Mouse (Mus musculus) layer of hippocampus, adult 2 months (tissue): ENCODE results near the gene Adpgk. TPM values are rescaled to one million over a fixed set of nuclear protein-coding genes. Genes with fewer than 3 reads are reported as not detected.
"Not testable (repeated sequence)": the region's sequence is repeated elsewhere in the genome, so short reads cannot be mapped to it uniquely, and the experiment has no call there.

ENCODE experiments used
- DNase-seq, 2 experiments: peaks; one replicate each; pipeline ENCODE4 v3.0.0; 2022; ENCODE audit warnings: low spot score in 2 of 2
- H3K27ac ChIP-seq: fragments of 200-600 bp; 2 replicates; pipeline ENCODE4 v1.8.1; 2022
- H3K4me3 ChIP-seq: fragments of 200-600 bp; 2 replicates; pipeline ENCODE4 v1.8.1; 2022; ENCODE audit warnings: mild to moderate bottlenecking
- CTCF ChIP-seq: fragments of 200-600 bp; conservative IDR thresholded peaks from 2 replicates; pipeline ENCODE4 v1.8.1; 2022; ENCODE audit warnings: antibody characterized with exemption, mild to moderate bottlenecking, moderate library complexity
- total RNA-seq, 2 experiments: library from RNA; stranded (reverse); gene quantifications; 2 replicates each; pipeline ENCODE4 v1.2.3; 2021

Adpgk gene
- total RNA-seq, 2 experiments from 2014 or later, result 16.2 to 16.8 TPM

DNA sequence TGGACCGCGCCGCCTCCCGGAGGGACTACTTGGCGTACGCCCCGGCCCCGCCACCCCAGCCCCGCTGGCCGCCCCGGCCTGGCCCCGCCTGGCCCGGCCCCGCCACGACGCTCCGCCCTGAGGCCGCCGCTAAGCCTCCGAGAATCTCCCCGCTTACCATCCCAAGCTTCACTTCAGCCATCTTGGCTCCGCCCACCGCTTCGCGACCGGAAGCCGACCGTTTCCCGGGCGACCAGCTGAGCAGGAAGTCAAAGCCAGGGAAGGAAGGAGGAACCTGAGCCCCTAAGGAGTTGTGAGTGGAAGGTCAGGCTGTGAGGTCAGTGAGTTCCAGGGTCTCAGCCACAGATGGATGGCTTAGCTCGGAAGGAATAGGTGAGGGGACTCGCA, 61.9 kb downstream of the Adpgk start, which contains the start of gene Bbs4:
Gene Bbs4 (minus strand): TSS at position 256 of the 387 bp plus-strand sequence.
- no peak for TF ChIP-seq CTCF
- peak within 1 kb of the TSS; percentile 62 for H3K4me3 ChIP-seq
- DNase-seq, result peak; percentile 88
- H3K27ac ChIP-seq, result peak within 1 kb of the TSS; percentile 72

DNA sequence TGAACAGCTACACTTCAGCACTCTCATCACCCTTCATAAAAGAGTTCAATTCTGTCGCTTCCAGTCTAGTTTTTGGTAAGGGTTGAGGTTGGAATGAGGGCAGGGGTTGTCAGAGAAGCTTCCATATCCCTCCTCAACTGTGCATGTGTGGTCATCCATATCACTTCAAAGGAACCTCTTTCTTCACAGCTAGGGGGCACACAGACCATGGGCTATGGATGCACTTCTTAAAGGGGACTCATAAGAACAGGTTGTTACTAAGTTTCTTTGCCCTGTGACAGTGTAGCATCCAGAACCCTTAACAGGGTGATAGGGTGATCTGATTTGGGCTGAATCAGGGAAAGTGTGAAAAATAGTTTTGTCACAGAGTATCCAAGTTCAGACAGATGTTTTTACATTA, 66.7 kb downstream of the Adpgk start:
- DNase-seq, H3K4me3 ChIP-seq, H3K27ac ChIP-seq: not testable (repeated sequence)
- TF ChIP-seq CTCF, result peak; percentile 23

DNA sequence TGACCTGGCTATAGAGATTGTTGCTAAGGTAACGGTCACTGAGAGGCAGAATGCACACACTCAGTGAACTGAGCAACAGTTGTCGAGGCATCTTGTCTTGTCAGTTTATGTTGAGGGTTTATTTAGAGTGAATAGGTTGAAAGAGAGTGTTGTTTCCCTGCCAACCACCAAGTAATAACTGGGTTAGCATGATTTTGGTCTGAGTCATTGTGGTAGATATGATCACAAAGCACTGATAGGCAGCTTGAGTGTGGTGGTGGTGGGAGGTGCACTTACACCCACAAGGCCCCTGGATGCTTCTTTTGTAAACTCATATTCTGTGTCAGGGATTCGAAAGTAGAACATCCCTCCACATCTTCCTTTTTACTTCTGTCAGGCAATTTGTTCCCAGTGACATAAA, 69.1 kb downstream of the Adpgk start:
- not testable (repeated sequence) for H3K4me3 ChIP-seq, H3K27ac ChIP-seq, DNase-seq

DNA sequence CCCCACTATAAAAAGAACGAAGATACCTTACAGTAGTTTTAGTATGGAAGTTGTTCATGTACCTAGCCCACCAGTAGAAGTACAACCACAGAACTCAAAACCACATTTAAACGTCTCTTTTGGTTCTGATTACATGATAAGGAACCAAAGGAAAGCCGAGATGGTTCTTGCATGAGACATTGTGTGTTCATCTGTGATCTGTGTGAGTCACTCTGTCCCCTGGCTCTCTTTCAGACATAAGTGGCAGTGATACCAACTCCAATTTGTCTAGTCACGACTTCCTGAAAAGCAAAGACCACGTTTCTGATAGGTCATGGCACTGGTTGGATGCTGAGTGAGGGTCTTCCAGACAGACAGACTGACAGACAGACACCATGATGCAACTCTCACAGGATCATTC, 77.9 kb downstream of the Adpgk start:
- DNase-seq, result no peak
- no peak overlapping the region for H3K27ac ChIP-seq
- TF ChIP-seq CTCF, result no peak
- H3K4me3 ChIP-seq, result no peak overlapping the region

DNA sequence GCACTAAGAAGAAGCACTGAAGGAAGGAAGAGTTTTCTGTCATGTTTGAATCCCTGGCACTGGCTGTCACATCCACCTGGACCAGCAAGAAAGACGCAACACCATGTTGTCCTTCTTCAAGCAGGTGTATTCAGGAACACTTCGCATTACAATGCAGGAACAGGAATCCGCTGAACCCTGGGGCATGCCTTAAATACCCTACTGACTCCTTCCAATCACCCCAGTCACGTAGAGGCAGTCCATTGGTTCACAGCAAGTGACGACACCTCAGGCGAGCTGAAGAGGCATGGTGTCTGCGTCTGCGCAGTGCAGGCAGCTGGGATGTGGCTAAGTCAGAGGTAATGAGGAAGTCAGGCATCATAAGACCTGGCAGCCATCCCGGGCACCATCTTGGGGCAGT, 78.3 kb downstream of the Adpgk start:
- H3K27ac ChIP-seq, result no peak overlapping the region
- DNase-seq, result no peak
- no peak for TF ChIP-seq CTCF
- no peak overlapping the region for H3K4me3 ChIP-seq

Other genes with a start within 250 kb of the Adpgk start
- gene Bbs4, start 62.0 kb downstream of the Adpgk start, total RNA-seq, result 10 to 100 TPM; 38.8 to 42.2 TPM
- 100 to 1,000 TPM; 106 TPM for gene Arih1, start 195.1 kb downstream of the Adpgk start, total RNA-seq
- 10 to 100 TPM; 47.8 to 51.0 TPM for gene Hexa, start 248.0 kb downstream of the Adpgk start, total RNA-seq
- 1 to 10 TPM; 2.4 to 2.8 TPM for gene Tmem202, start 248.3 kb downstream of the Adpgk start, total RNA-seq